Mouse (Mus musculus): Measurements from ENCODE around the gene Thbd. TPM values are rescaled to one million over a fixed set of nuclear protein-coding genes. Genes with fewer than 3 reads are reported as not detected.

Thbd gene
- polyA plus RNA-seq, 1 experiment from 2014 or later = 33.7 TPM

GRCm38 (mm10) chr2:148381076-148381475, 26.9 kb downstream of the Thbd start:
- no peak overlapping the region for H3K4me2 ChIP-seq (ENCODE audit: low read depth, low read length)
- no peaks in the 10 kb centered on the region for H3K4me1 ChIP-seq (ENCODE audit: control insufficient read depth, insufficient read depth, low read length)
- ATAC-seq (ENCODE audit: insufficient read depth, low FRiP score) = no peak
- H3K27me3 ChIP-seq (ENCODE audit: control insufficient read depth, insufficient read depth, low read length) = no peaks in the 10 kb centered on the region
- H3K4me3 ChIP-seq (replicated peaks; ENCODE audit: low read length) = no peak overlapping the region
- H3K36me3 ChIP-seq (ENCODE audit: control insufficient read depth, insufficient read depth, low read length) = no peaks in the 10 kb centered on the region
- H3K9me3 ChIP-seq (replicated peaks; ENCODE audit: control insufficient read depth, low read length) = no peaks in the 10 kb centered on the region
- no peak overlapping the region for H3K9ac ChIP-seq (ENCODE audit: low read length)
- H3K27ac ChIP-seq (ENCODE audit: low read length) = no peak overlapping the region
- 78% methylated on average over 2 of the region's 2 CpGs for WGBS

- no peak overlapping the region for H3K27ac ChIP-seq (ENCODE audit: low read length)
- ATAC-seq (ENCODE audit: insufficient read depth, low FRiP score) = no peak
- H3K4me2 ChIP-seq (ENCODE audit: low read depth, low read length) = no peak overlapping the region
- H3K9ac ChIP-seq (ENCODE audit: low read length) = no peak overlapping the region
- H3K4me1 ChIP-seq (ENCODE audit: control insufficient read depth, insufficient read depth, low read length) = no peaks in the 10 kb centered on the region
- no peaks in the 10 kb centered on the region for H3K9me3 ChIP-seq (replicated peaks; ENCODE audit: control insufficient read depth, low read length)
- no peak overlapping the region for H3K4me3 ChIP-seq (replicated peaks; ENCODE audit: low read length)
- no peaks in the 10 kb centered on the region for H3K27me3 ChIP-seq (ENCODE audit: control insufficient read depth, insufficient read depth, low read length)
- WGBS = 75% methylated on average over 1 of the region's 1 CpGs
- H3K36me3 ChIP-seq (ENCODE audit: control insufficient read depth, insufficient read depth, low read length) = no peaks in the 10 kb centered on the region
Observed at GRCm38 (mm10) chr2:148379899-148380413, 28.0 kb downstream of the Thbd start.

GRCm38 (mm10) chr2:148378817-148379342, 29.1 kb downstream of the Thbd start:
- Histone ChIP-seq H3K4me1 (ENCODE audit: control insufficient read depth, insufficient read depth, low read length) (no peaks in the 10 kb centered on the region), H3K27ac (ENCODE audit: low read length) (no peak overlapping the region), H3K27me3 (ENCODE audit: control insufficient read depth, insufficient read depth, low read length) (no peaks in the 10 kb centered on the region), H3K9ac (ENCODE audit: low read length) (no peak overlapping the region), H3K36me3 (ENCODE audit: control insufficient read depth, insufficient read depth, low read length) (no peaks in the 10 kb centered on the region), H3K4me2 (ENCODE audit: low read depth, low read length) (no peak overlapping the region), H3K4me3 (replicated peaks; ENCODE audit: low read length) (no peak overlapping the region), H3K9me3 (replicated peaks; ENCODE audit: control insufficient read depth, low read length) (no peaks in the 10 kb centered on the region)
- WGBS = 58% methylated on average over 1 of the region's 1 CpGs
- no peak for ATAC-seq (ENCODE audit: insufficient read depth, low FRiP score)

- Histone ChIP-seq H3K4me1 (ENCODE audit: control insufficient read depth, insufficient read depth, low read length) (no peaks in the 10 kb centered on the region), H3K9ac (ENCODE audit: low read length) (no peak overlapping the region), H3K9me3 (replicated peaks; ENCODE audit: control insufficient read depth, low read length) (no peaks in the 10 kb centered on the region), H3K27ac (ENCODE audit: low read length) (no peak overlapping the region), H3K27me3 (ENCODE audit: control insufficient read depth, insufficient read depth, low read length) (no peaks in the 10 kb centered on the region), H3K36me3 (ENCODE audit: control insufficient read depth, insufficient read depth, low read length) (no peaks in the 10 kb centered on the region), H3K4me2 (ENCODE audit: low read depth, low read length) (no peak overlapping the region), H3K4me3 (replicated peaks; ENCODE audit: low read length) (no peak overlapping the region)
- 74% methylated on average over 10 of the region's 10 CpGs for WGBS
- ATAC-seq (ENCODE audit: insufficient read depth, low FRiP score) = no peak
Observed at GRCm38 (mm10) chr2:148375326-148376150, 32.5 kb downstream of the Thbd start.

DNA sequence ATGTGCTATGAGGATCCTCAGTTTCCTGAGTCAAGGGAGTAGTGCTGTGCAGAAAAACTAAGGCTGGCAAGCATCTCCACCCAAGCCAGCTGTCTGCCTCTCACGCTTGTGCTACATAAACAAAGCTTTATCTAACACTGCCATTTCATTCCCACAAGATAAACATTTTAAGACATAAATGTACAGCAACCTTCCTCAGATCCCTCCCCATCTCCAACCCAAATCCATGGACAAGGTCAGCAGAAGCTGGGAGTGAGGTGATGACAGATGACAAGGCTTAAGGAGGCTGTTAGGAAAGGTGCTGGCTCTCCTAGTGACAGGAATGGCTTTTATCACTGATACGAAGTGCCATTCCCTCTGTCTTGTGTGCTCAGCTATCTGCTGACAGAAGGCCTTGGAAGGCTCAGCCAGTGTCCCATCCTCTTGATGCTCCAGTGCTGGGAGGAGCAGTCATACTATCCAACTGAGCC, 34.4 kb downstream of the Thbd start:
- H3K4me2 ChIP-seq (ENCODE audit: low read depth, low read length) = no peak overlapping the region
- no peaks in the 10 kb centered on the region for H3K27me3 ChIP-seq (ENCODE audit: control insufficient read depth, insufficient read depth, low read length)
- ATAC-seq (ENCODE audit: insufficient read depth, low FRiP score) = no peak
- no peak overlapping the region for H3K9ac ChIP-seq (ENCODE audit: low read length)
- no peaks in the 10 kb centered on the region for H3K36me3 ChIP-seq (ENCODE audit: control insufficient read depth, insufficient read depth, low read length)
- 26% methylated on average over 2 of the region's 2 CpGs for WGBS
- no peaks in the 10 kb centered on the region for H3K9me3 ChIP-seq (replicated peaks; ENCODE audit: control insufficient read depth, low read length)
- no peak overlapping the region for H3K4me3 ChIP-seq (replicated peaks; ENCODE audit: low read length)
- H3K27ac ChIP-seq (ENCODE audit: low read length) = no peak overlapping the region
- H3K4me1 ChIP-seq (ENCODE audit: control insufficient read depth, insufficient read depth, low read length) = no peaks in the 10 kb centered on the region

DNA sequence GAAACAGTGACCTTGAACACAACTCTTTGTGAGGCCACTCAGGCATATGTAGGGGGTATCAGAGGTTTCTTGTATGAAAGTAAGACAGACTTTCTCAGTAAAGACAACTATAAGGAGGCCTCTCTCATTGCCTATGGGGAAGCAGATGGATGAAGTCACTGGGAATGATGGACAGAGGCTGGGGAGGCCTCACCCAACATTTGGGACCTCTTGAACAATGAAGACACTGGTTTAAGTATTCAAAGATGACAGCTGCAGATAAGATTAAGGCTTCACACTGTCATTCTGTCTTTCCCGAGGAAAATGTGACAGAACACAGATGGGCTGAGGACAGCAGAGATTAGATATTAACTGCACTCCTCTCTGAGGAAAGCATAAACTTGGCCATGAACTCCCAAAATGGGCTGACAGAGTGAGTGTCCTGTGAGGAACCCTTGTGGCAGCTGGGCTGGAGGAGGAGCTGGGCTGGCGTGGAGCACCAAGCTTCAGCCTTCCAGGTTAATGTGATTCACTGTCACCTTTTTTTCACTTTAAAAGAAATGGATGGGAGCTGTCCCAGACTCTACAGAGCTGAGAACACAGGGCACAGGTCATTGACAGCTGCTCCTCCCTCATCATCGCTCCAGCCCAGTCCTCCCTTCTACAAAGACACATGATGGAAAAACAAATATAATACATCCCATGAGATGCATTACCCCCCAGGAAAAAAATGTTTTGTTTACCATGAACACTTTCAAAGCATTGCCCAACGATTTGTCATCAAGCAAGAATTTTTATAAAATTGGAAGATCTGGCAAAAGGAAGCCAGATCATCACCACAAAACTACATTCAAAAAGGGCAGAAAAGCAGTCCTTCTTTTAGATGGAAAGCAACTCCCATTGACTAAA, 36.0 kb downstream of the Thbd start:
- peak; percentile 37 for ATAC-seq (ENCODE audit: insufficient read depth, low FRiP score)
- Histone ChIP-seq H3K4me3 (replicated peaks; ENCODE audit: low read length) (no peak overlapping the region), H3K36me3 (ENCODE audit: control insufficient read depth, insufficient read depth, low read length) (no peaks in the 10 kb centered on the region), H3K9ac (ENCODE audit: low read length) (no peak overlapping the region), H3K4me1 (ENCODE audit: control insufficient read depth, insufficient read depth, low read length) (no peaks in the 10 kb centered on the region), H3K27me3 (ENCODE audit: control insufficient read depth, insufficient read depth, low read length) (no peaks in the 10 kb centered on the region), H3K4me2 (ENCODE audit: low read depth, low read length) (no peak overlapping the region), H3K27ac (ENCODE audit: low read length) (no peak overlapping the region), H3K9me3 (replicated peaks; ENCODE audit: control insufficient read depth, low read length) (no peaks in the 10 kb centered on the region)
- 48% methylated on average over 4 of the region's 4 CpGs for WGBS

DNA sequence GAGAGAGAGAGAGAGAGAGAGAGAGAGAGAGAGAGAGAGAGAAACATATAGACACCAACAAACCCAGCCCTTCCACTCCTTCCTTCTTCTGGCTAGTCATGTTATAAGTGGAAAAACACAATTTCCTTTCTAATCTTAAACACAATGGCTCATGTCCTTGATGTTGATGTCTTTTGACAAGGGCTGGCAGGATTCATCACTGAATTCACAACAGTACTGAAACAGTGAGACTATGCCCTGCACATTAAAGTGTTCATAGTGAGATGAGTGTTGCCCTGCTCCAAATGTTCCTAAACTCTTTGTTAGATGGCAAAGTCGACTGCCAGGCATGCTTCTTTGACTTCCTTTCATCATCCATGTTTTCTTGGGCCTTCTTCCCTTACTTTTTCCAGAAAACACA, 42.8 kb downstream of the Thbd start:
- Histone ChIP-seq H3K9ac (ENCODE audit: low read length) (no peak overlapping the region), H3K4me3 (replicated peaks; ENCODE audit: low read length) (no peak overlapping the region), H3K9me3 (replicated peaks; ENCODE audit: control insufficient read depth, low read length) (no peaks in the 10 kb centered on the region), H3K27me3 (ENCODE audit: control insufficient read depth, insufficient read depth, low read length) (no peaks in the 10 kb centered on the region), H3K27ac (ENCODE audit: low read length) (no peak overlapping the region), H3K36me3 (ENCODE audit: control insufficient read depth, insufficient read depth, low read length) (no peaks in the 10 kb centered on the region), H3K4me1 (ENCODE audit: control insufficient read depth, insufficient read depth, low read length) (no peaks in the 10 kb centered on the region), H3K4me2 (ENCODE audit: low read depth, low read length) (no peak overlapping the region)
- no peak for ATAC-seq (ENCODE audit: insufficient read depth, low FRiP score)
- 39% methylated on average over 1 of the region's 1 CpGs for WGBS

DNA sequence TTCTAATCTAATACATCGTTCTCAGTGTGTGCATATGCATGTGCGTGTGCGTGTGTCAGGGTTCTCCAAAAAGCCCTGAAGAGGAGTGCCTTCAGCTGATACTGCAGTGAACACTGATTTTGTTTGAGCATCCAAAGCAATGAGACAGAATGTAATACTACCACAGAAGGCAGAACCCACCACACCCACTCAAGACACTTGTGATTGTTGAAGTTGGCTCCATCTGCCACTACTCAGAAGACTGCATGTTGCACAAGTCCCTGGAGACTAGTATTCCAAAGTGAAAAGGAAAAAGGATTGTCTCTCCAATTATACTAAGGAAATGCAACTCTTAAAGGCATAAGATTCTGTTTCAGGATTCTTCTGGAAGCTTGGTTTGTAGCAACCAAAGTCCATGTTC, 43.5 kb downstream of the Thbd start:
- no peaks in the 10 kb centered on the region for H3K36me3 ChIP-seq (ENCODE audit: control insufficient read depth, insufficient read depth, low read length)
- no peaks in the 10 kb centered on the region for H3K9me3 ChIP-seq (replicated peaks; ENCODE audit: control insufficient read depth, low read length)
- WGBS = 91% methylated on average over 3 of the region's 3 CpGs
- no peak overlapping the region for H3K4me3 ChIP-seq (replicated peaks; ENCODE audit: low read length)
- no peak overlapping the region for H3K4me2 ChIP-seq (ENCODE audit: low read depth, low read length)
- no peak for ATAC-seq (ENCODE audit: insufficient read depth, low FRiP score)
- no peaks in the 10 kb centered on the region for H3K27me3 ChIP-seq (ENCODE audit: control insufficient read depth, insufficient read depth, low read length)
- H3K4me1 ChIP-seq (ENCODE audit: control insufficient read depth, insufficient read depth, low read length) = no peaks in the 10 kb centered on the region
- H3K27ac ChIP-seq (ENCODE audit: low read length) = no peak overlapping the region
- H3K9ac ChIP-seq (ENCODE audit: low read length) = no peak overlapping the region

DNA sequence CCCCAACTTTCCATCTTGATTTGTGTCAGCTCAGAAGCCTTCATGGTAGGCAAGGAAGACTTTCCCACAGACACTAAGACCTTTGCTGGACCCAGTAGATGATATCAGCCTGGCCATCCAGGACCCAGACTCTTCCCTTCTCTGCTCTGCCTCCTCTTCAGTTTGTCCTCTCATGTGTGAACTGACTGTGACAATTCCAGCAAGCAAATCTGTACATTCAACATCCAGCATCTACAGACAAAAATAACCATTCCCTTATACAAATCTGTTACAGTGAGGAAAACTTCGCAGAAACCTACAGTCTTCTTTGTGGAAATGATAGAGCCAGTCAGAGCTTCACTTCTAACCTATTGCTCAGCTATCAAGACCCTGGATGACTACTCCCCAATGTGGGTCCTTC, 50.8 kb downstream of the Thbd start:
- Histone ChIP-seq H3K4me2 (ENCODE audit: low read depth, low read length) (no peak overlapping the region), H3K9me3 (replicated peaks; ENCODE audit: control insufficient read depth, low read length) (no peaks in the 10 kb centered on the region), H3K4me3 (replicated peaks; ENCODE audit: low read length) (no peak overlapping the region), H3K27ac (ENCODE audit: low read length) (no peak overlapping the region), H3K9ac (ENCODE audit: low read length) (no peak overlapping the region), H3K27me3 (ENCODE audit: control insufficient read depth, insufficient read depth, low read length) (no peaks in the 10 kb centered on the region), H3K36me3 (ENCODE audit: control insufficient read depth, insufficient read depth, low read length) (no peaks in the 10 kb centered on the region), H3K4me1 (ENCODE audit: control insufficient read depth, insufficient read depth, low read length) (no peaks in the 10 kb centered on the region)
- 78% methylated on average over 1 of the region's 1 CpGs for WGBS
- ATAC-seq (ENCODE audit: insufficient read depth, low FRiP score) = no peak

Data from stomach, embryonic 16.5 days (tissue).